Mouse (Mus musculus) macrophage (primary cell): ENCODE measurements around the gene Agmat. TPM values are rescaled to one million over a fixed set of nuclear protein-coding genes. Genes with fewer than 3 reads are reported as not detected.
"Not testable (repeated sequence)": the region's sequence is repeated elsewhere in the genome, so short reads cannot be mapped to it uniquely, and the experiment has no call there.

Source experiments
- H3K27ac ChIP-seq: fragments of 350-480 bp; formaldehyde crosslinking; 2 replicates; pipeline ENCODE4 v1.9.0; 2021
- H3K36me3 ChIP-seq: fragments of 350-480 bp; formaldehyde crosslinking; 2 replicates; pipeline ENCODE4 v1.9.0; 2021; ENCODE audit errors: inconsistent target
- H3K4me3 ChIP-seq: fragments of 350-480 bp; formaldehyde crosslinking; 2 replicates; pipeline ENCODE4 v1.9.0; 2021; ENCODE audit errors: inconsistent target
- H3K79me2 ChIP-seq: fragments of 350-480 bp; formaldehyde crosslinking; 2 replicates; pipeline ENCODE4 v1.9.0; 2021; ENCODE audit errors: inconsistent target
- WGBS: methylation state at CpG from one replicate; pipeline ENCODE4 v1.1.7; 2026; ENCODE audit warnings: inconsistent platforms; ENCODE audit not compliant: missing documents; 5-methylcytosine and 5-hydroxymethylcytosine counted together
- polyA plus RNA-seq: library from polyadenylated mRNA; stranded (reverse); fragments of 250-400 nt; gene quantifications from 3 replicates; pipeline ENCODE4 v1.2.4, GENCODE M21; 2018; ENCODE audit warnings: inconsistent platforms

Gene Agmat
- polyA plus RNA-seq, 1 experiment from 2014 or later: not detected

DNA sequence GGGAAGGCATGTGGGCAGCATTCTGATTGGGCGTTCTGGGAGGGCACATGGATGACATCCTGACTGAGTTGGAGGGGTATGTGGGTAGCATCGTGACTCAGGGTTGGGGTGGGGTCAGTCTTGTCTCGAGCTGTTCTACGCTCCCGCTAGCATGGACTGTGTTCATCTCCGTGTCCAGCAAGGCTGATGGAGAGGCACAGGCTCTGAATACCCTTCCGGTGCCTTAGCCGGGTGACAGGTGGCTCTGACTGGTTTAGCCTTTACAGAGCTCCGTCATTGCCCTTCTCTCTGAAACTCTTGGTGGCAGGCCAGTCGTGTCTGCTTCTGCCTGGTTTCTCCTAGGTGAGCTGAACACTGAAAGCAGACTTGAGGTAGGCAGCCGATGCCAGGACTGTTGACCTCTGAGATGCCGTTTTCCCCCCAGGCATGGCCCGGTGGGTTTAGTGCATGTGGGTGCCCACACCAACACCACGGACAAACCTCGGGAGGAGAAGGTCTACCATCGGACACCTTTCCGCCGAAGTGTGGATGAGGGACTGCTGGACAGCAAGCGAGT is 9.0 kb downstream of the Agmat start:
- Histone ChIP-seq H3K36me3 (no peaks in the 10 kb centered on the region), H3K4me3 (no peak overlapping the region), H3K79me2 (no peaks in the 10 kb centered on the region), H3K27ac (no peak overlapping the region)
- 95% methylated on average over 17 of the region's 19 CpGs for WGBS

- Histone ChIP-seq H3K4me3 (no peak overlapping the region), H3K27ac (no peak overlapping the region), H3K79me2 (no peaks in the 10 kb centered on the region), H3K36me3 (peaks cover 9% of the 10 kb centered on the region; the same call in 1 of the 2 replicates)
- 100% methylated on average over 3 of the region's 3 CpGs for WGBS
Measured at GRCm38 (mm10) chr4:141757124-141757523, 10.7 kb downstream of the Agmat start.

DNA sequence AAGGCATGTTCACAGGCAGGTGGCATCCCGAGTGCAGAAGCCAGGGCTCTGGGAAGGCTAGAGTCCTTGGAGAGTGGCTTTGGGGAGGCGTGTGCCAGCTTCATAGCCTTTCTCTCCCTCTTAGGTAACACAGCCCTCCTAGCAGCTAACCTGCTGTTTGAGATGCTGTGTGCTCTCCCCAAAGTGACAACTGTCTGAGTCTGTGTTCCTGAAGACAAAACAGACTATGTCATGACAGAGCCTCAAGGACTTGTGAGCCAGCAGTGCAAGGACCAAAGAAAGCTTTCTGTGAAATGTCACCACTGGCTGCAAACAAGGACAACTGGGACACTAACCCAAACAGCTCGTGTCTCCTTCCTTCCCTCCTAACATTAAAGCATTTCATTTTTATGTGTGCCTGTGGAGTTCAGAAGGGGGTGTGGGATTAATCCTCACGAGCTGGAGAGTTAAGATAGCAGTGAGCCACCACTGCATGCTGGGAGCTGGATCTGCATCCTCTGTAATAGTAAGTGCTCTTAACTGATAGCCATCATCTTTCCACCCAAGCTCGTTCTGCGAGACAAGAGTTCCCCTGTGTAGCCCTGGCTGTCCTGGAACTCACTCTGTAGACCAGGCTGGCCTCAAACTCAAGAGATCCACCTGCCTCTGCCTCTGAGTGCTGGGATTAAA is 12.5 kb downstream of the Agmat start:
- Histone ChIP-seq H3K4me3 (no peak overlapping the region), H3K27ac (no peak overlapping the region), H3K79me2 (no peaks in the 10 kb centered on the region), H3K36me3 (peaks cover 26% of the 10 kb centered on the region)
- 90% methylated on average over 6 of the region's 6 CpGs for WGBS

GRCm38 (mm10) chr4:141760942-141761341 is 14.5 kb downstream of the Agmat start:
- peaks cover 33% of the 10 kb centered on the region for H3K36me3 ChIP-seq
- no peaks in the 10 kb centered on the region for H3K79me2 ChIP-seq
- no peak overlapping the region for H3K27ac ChIP-seq
- WGBS: 93% methylated on average over 4 of the region's 4 CpGs
- no peak overlapping the region for H3K4me3 ChIP-seq

DNA sequence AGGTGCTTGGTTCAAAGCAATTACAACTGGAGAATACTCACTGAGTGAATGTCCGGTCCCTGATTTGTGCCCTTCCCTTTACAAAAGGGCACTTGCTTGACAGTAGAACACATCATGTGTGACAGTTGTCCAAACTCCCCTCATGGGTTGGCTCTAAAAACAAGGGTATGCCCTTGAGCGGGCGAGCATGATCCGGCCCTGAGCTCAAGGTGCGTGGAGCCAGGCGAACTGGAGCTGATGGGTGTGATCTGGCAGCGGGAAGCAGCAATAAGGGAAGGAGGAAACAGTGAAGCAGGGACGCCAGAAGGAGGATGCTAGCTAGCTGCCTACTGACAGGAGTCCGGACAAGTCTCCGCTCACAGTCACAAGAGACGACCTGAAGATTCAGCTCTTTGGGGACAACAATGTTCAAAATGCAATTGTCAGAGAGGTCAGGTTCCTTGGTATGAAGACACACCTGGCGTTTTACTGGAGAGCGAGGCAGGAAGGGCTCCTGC is 15.7 kb downstream of the Agmat start:
- 98% methylated on average over 11 of the region's 13 CpGs for WGBS
- no peak overlapping the region for H3K27ac ChIP-seq
- H3K79me2 ChIP-seq: no peaks in the 10 kb centered on the region
- H3K36me3 ChIP-seq: peaks cover 33% of the 10 kb centered on the region
- no peak overlapping the region for H3K4me3 ChIP-seq

DNA sequence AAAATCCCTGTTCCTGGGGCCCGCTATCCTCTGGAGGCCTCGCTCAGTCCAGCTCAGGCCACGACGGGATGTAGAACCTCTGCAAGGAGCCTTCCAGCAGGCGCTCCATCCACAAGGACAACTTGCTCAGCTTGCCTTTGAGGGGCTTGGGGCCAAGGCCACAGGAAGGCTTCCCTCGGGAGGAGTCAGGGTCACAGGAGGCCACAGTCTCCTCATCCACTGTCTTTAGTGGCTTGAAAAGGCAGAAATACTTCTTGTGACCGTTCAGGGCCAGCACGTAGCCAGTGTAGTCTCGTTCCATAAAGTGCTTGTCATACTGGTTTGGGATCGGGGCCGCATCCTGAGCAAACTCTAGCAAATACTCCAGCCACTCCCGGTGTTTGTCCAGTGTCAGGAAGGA is 17.0 kb downstream of the Agmat start:
- H3K4me3 ChIP-seq: no peak overlapping the region
- no peak overlapping the region for H3K27ac ChIP-seq
- 97% methylated on average over 10 of the region's 12 CpGs for WGBS
- no peaks in the 10 kb centered on the region for H3K79me2 ChIP-seq
- H3K36me3 ChIP-seq: peaks cover 33% of the 10 kb centered on the region

GRCm38 (mm10) chr4:141765008-141765407 is 18.5 kb downstream of the Agmat start:
- H3K79me2 ChIP-seq: no peaks in the 10 kb centered on the region
- H3K36me3 ChIP-seq: peaks cover 47% of the 10 kb centered on the region
- H3K27ac ChIP-seq: no peak overlapping the region
- 83% methylated on average over 3 of the region's 3 CpGs for WGBS
- H3K4me3 ChIP-seq: no peak overlapping the region

DNA sequence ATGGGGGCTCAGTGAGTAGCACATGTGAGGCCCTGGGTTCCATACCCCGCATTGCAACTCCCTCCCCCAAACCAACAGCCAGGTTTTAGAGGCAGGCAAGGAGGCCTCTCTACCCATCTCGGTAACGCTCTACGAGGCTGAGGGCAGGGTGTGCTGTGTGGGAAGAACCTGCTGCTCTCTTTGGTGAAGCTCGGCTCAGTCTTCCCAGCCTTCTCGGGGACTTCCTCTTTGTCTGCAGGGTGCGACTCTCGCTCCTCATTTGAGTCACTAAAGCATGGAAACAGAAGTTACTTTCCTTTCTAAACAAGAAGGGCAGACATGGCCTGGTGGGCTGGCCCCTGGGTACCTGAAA is 19.8 kb downstream of the Agmat start:
- Histone ChIP-seq H3K27ac (peak overlapping the region; percentile 54), H3K36me3 (peaks cover 58% of the 10 kb centered on the region), H3K4me3 (no peak overlapping the region), H3K79me2 (no peaks in the 10 kb centered on the region)
- 14% methylated on average over 8 of the region's 8 CpGs for WGBS

GRCm38 (mm10) chr4:141766668-141767352 is 20.3 kb downstream of the Agmat start:
- 79% methylated on average over 19 of the region's 19 CpGs for WGBS
- peak overlapping the region; percentile 54 for H3K27ac ChIP-seq
- no peaks in the 10 kb centered on the region for H3K79me2 ChIP-seq
- H3K36me3 ChIP-seq: peaks cover 58% of the 10 kb centered on the region
- H3K4me3 ChIP-seq: no peak overlapping the region

DNA sequence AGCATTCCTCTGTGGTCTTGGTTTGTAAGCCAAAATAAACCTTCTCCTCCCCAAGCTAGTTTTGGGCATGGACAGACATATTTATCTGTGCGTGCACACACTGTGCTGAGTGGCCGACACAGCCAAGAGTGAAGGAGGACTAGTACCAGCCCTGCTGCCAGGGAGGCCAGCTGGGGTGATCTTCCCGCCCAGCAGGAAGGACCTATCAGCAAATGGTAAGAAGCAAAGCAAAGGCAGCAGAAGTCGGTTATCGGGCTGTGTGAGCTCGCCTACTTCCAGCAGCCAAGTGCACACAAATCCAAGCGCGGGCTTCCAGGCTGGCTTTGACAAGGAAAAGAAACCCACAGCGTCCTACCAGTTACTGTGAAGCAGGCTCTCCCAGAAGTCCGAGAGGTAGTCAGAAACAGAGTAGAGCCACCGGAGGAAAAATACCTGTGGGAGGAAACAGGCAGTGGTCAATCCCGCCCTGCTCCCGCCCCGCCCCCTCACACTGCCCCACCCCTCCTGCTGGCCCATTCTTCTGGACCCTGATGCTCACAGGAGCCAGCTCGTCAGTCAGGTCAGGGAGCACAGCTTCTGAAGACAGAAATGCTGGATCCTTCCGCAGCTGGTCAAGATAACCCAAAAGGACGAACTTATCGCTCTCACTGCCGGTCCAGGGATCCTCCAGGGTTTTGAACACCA is 21.0 kb downstream of the Agmat start:
- no peaks in the 10 kb centered on the region for H3K79me2 ChIP-seq
- peaks cover 58% of the 10 kb centered on the region for H3K36me3 ChIP-seq
- H3K27ac ChIP-seq: peak overlapping the region; percentile 54
- no peak overlapping the region for H3K4me3 ChIP-seq
- 98% methylated on average over 16 of the region's 19 CpGs for WGBS

DNA sequence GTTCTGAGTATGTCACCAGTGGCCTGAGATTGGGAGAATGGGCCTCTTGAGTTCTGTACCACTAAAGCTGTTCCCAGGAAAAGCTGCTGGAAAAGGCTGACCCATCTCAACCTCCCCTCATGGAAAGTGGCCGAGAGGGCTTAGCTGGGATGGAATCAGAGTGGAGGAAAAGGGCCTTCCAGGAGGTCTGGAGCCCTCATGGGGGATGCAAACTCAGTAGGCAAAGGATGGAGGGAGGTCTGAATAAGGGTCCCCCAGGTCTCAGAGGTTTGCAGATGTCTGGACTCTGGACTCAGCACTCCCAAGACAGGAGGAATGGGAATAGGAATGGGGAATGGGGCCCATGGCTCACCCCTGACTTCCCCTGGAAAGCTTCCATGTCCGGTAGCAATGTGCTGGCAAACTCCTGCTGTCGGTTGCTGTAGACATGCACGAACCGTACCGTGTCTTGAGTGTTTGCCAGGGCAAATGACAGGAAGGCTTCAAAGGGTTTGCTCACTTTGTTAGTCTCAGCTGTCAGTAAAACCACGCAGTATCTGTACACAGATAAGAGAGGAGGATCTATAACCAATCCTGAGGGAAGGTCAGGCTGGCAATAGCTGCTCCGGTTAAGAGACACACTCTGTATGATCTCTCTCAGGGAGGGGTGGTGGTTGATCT is 23.2 kb downstream of the Agmat start:
- Histone ChIP-seq H3K27ac (no peak overlapping the region), H3K79me2 (no peaks in the 10 kb centered on the region), H3K4me3 (no peak overlapping the region), H3K36me3 (peaks cover 54% of the 10 kb centered on the region)
- WGBS: 84% methylated on average over 8 of the region's 8 CpGs

GRCm38 (mm10) chr4:141771823-141772222 is 25.4 kb downstream of the Agmat start:
- 64% methylated on average over 7 of the region's 8 CpGs for WGBS
- Histone ChIP-seq H3K36me3 (peaks cover 75% of the 10 kb centered on the region), H3K79me2 (no peaks in the 10 kb centered on the region)

DNA sequence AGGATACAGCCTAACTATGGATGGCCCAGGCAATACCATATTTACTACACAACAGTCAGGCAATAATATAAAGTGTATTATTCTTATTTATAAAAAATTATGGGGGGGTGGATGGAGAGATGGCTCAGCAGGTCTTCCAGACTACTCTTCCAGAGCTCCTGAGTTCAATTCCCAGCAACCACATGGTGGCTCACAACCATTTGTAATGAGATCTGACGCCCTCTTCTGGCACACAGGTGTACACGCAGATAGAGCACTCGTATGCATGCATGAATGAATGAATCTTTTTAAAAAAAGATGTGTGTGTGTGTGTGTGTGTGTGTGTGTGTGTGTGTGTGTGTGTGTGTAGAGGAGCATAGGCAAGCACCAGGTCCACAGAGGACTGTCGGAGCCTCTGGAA is 26.5 kb downstream of the Agmat start:
- H3K79me2 ChIP-seq, H3K4me3 ChIP-seq, H3K27ac ChIP-seq: not testable (repeated sequence)
- 98% methylated on average over 4 of the region's 4 CpGs for WGBS
- H3K36me3 ChIP-seq: peaks cover 81% of the 10 kb centered on the region

More at GRCm38 (mm10) chr4:141771823-141772222, 25.4 kb downstream of the Agmat start:
- H3K4me3 ChIP-seq: no peak overlapping the region
- H3K27ac ChIP-seq: no peak overlapping the region

- H3K79me2 ChIP-seq: no peaks in the 10 kb centered on the region
- WGBS: 92% methylated on average over 8 of the region's 8 CpGs
- no peak overlapping the region for H3K4me3 ChIP-seq
- H3K27ac ChIP-seq: no peak overlapping the region
- peaks cover 88% of the 10 kb centered on the region for H3K36me3 ChIP-seq
Measured at GRCm38 (mm10) chr4:141779828-141780227, 33.4 kb downstream of the Agmat start.
